Mouse (Mus musculus) right cerebral cortex, postnatal 4 days (tissue): Measurements from ENCODE around the gene Usp1.
"Not testable (repeated sequence)": the region's sequence is repeated elsewhere in the genome, so short reads cannot be mapped to it uniquely, and the experiment has no call there.

Source experiments
- DNase-seq: peaks from one replicate; pipeline ENCODE4 v3.0.0-alpha.2; 2022

The Usp1 gene

DNA sequence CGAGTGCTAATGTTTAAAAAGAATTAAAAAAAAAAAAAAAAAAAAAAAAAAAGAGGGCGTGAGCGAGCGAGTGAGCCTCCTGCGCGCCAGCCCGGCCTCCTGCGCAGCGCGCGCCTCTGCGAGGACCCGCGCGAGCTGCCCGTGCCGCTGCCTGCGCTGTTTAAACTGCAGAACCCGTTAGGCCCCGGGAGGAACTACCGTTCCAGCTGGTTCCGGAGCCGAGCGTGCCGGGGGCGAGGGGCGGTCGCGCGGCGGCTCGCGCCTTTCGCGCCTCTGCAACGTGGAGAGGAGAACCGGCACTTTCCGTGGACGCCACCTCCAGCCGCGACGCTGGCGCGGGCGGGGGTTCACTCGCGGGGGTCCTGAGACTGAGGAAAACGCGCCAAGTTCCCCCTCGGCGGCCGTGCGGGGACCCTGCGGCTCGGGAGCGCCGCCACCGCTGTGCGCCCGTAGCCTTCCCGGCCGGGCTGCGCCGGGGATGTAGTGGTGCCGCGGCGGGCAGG, at the start of gene Usp1:
Gene Usp1 (plus strand): TSS at position 243 of the 503 bp plus-strand sequence.
- DNase-seq, result peak; percentile 86

GRCm38 (mm10) chr4:98882706-98883105, 40.9 kb upstream of the Usp1 start:
- DNase-seq, result no peak

DNA sequence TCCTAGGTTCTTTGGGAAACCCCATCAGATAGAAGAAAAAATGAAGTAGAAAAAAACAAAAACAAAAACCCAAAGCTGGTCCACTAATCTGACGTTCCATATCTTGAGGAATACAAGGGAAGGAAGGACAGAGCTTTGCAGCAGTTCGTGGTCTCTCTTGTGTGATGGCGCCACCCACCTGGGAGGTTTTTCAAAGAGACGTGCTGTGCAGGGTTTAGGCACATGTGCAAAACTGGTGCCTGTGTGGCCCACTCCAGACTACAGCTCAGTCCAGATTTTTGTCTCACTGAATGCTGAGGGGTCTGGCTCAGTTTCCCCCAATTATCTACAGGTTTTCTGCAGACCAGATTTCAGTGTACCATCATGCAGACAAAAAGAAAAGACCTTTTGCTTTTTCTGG, 37.2 kb upstream of the Usp1 start:
- no peak for DNase-seq

- peak; percentile 22 for DNase-seq
Observed at GRCm38 (mm10) chr4:98887148-98887547, 36.5 kb upstream of the Usp1 start.

DNA sequence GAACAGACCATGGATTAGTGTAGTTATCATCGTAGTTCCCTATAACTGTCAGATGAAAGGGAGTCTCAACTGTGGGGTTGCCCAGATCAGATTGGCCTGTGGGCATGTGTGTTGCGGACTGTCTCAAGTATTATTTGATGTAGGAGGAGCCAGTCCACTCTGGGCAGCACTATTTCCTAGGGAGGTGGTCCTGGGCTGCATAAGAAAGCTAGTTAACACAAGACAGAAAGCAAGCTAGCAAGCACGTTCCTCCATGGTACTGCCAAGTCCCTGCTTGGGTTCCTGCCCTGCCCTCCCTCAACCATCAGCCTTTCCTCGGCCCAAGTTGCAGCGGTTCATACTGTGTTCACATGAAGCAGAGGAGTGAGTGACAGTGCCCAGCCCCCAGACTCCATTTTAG, 13.4 kb upstream of the Usp1 start:
- DNase-seq, result no peak

DNA sequence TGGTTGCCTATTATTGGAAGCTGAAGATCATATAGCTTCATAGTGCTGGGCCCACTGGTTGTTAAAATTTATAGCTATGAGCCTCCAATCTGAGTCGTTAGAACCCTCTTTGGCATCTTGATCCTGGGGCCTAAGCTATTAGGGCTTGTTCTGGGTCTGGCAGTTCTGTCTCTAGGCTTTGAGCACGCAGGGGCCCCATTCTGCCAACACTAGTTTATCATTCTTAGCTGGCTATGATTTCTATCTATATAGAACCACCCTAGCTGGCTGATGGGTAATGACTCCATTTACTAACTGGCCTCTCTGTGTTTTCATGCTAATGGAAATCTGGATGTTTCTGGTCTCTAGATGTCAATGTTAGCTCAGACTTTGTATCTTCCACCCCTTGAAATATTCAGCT, 5.9 kb upstream of the Usp1 start:
- DNase-seq, result no peak

DNA sequence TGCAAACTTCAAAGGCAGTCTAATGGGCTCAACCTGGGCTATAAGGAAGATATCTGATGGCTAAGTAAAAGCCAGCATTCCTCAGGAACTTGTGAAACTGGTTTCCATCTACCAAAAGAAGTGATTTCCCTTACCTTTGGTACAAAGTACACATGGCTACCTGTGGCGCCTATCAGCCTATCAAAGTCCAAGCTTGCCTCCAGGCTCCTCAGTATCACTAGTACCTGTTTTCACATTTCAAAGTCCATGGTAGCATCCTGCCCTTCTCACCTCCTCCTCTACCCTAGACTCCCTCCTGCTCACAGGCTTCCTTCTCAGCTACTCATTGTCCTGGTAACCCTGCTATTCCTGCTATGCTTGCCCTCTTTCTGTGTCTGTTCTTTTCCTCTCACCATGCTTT, 5.4 kb upstream of the Usp1 start:
- no peak for DNase-seq

GRCm38 (mm10) chr4:98920896-98921295, 2.7 kb upstream of the Usp1 start:
- DNase-seq, result no peak

DNA sequence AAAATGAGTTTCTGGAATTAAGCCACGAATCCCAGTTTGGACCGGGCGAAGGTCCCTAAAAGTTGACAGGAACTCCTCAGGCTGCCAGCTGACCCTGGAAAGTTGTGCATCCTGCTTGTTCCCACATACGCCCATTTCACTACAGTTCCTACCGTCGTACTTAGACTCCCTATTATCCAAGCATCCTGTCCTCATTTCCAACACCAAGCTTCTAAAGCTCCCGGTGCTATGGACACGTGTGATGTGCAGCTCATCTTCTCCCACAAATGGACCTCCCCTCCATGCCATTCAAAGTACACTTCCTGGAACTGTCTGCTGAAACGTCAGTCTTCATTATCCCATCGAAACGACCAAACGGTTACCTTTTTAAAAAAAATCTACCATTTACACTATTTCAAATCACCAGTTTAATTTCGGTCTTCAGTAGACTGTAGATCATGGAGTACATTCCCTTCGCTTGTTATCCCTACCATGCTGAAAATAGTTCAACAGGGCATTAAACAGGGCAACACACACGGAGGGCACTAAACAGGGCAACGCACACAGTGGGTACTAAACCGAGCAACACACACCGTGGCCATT, 1.5 kb upstream of the Usp1 start:
- DNase-seq, result peak; percentile 6

GRCm38 (mm10) chr4:98922643-98923567, 705 bp upstream of the Usp1 start:
- DNase-seq, result peak; percentile 89

- peak; percentile 4 for DNase-seq
Observed at GRCm38 (mm10) chr4:98924071-98924905, 678 bp downstream of the Usp1 start.

GRCm38 (mm10) chr4:98924906-98925178, 1.2 kb downstream of the Usp1 start:
- no peak for DNase-seq

DNA sequence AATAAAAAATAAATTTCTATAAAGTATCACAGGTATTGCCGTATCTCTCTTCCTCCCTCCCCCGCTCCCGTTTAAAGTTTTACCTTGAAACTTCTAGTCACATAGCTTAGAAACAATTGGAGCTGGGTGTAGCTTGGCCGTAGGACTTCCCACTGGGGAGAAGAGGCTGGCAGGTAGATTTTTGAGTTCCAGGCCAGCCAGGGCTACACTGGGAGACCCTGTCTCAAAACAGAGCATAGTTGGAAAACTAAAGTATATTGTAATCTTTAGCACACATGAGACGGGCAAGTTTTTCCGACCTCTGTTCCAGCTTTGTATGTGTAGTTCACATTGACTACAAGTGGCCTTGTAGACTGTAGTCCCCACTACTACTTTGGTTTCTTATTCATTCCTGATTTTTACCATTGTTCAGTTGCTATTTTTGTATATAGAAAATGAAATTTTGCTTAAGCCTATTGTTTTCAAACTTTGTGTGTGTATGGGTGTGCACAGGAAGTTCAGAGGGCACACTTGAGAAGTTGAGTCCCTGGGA, 1.7 kb downstream of the Usp1 start:
- DNase-seq, result no peak

DNA sequence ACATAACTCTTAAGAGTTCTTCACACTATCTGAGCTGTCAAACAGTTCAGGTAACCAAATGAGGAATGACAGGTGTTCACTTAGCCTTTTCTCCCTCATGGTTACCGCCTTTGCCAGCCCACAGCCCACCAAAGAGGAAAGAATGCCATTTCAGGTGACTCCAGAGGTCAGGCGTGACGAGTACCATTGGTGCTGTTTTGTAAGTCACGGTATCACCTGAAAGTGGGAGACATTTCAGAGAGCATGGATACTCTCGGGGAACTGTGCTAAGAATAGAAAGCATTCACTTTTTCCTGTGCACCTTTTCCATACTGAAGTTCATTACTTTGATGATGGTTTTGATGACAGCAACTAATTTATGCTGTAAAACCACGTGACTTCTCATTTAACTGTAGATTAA, 12.4 kb downstream of the Usp1 start:
- DNase-seq, result no peak

GRCm38 (mm10) chr4:98938210-98938609, 14.6 kb downstream of the Usp1 start:
- DNase-seq, result not testable (repeated sequence)

GRCm38 (mm10) chr4:98950563-98950962, 27.0 kb downstream of the Usp1 start:
- DNase-seq, result no peak

- DNase-seq, result no peak
Observed at GRCm38 (mm10) chr4:98955986-98956385, 32.4 kb downstream of the Usp1 start.

DNA sequence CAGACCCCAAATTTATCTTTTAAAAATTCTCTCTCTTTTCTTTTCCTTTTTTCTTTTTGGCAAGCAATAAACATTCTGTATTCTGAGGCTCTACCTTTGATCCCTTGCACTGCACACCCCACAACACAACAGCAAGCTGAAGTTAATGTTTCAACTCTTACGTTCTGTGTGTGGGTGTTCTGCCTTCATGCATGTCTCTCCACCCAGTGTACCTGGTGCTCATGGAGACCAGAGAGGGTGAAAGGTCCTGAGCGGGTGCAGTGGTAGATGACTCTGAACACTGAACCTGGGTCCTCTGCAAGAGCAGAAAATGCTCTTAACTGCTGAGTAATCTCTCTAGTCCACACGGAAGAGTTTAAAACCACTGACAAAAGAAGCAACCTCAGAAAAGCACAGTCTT, 36.6 kb downstream of the Usp1 start:
- no peak for DNase-seq

GRCm38 (mm10) chr4:98969946-98970345, 46.3 kb downstream of the Usp1 start:
- DNase-seq, result no peak

- DNase-seq, result no peak
Observed at GRCm38 (mm10) chr4:98975741-98976140, 52.1 kb downstream of the Usp1 start.

DNA sequence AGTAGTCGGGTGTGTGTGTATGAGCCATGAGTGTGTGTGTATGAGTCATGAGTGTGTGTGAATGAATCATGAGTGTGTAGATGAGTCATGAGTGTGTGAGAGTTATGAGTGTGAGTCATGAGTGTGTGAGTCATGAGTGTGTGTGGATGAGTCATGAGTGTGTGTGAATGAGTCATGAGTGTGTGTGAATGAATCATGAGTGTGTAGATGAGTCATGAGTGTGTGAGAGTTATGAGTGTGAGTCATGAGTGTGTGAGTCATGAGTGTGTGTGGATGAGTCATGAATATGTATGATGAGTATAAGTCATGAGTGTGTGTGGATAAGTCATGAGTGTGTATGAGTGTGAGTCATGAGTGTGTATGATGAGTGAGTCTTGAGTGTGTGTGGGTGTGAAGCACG, 54.7 kb downstream of the Usp1 start:
- DNase-seq, result not testable (repeated sequence)

DNA sequence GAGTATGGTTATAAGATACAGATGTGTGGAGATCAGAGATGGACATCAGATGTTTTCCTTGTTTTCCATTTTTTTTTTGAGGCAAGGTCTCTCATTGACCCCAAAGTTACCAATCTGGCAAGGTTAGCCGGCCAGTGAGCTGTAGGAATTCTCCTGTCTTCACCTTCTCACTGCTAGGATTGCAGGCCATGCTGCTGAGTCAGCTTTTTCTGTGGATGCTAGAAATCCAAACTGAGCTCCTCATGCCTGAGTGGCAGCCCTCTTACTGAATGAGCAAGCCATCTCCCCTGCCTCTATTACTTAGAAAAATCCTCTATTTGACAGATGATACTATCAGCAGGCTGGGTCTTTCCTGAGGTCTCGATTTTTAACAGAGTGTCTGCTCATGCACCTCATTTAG, 55.1 kb downstream of the Usp1 start:
- DNase-seq, result no peak

DNA sequence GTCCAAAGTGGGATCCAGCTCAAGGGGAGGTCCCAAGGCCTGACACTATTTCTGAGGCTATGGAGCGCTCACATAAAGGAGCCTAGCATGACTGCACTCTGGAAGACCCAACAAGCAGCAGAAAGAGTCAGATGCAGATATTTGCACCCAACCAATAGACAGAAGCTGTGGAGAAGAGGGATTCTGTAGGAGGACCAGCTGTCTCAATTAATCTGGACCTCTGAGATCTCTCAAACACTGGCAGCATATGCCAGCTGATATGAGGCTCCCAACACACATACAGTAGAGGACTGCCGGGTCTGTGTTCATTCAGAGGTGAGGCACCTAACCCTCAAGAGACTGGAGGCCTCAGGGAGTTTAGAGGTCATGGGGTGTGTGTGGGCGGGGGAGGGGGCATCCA, 56.4 kb downstream of the Usp1 start:
- DNase-seq, result not testable (repeated sequence)
